Mouse (Mus musculus): Measurements from ENCODE around the gene Plek2. TPM values are rescaled to one million over a fixed set of nuclear protein-coding genes. Genes with fewer than 3 reads are reported as not detected.
"Not testable (repeated sequence)": the region's sequence is repeated elsewhere in the genome, so short reads cannot be mapped to it uniquely, and the experiment has no call there.

The Plek2 gene
- polyA plus RNA-seq, 1 experiment from 2014 or later, result 2.5 TPM

- H3K4me1 ChIP-seq, result 0 out of 2 replicates have a peak, but pooled peaks cover 3% of the 10 kb centered on the region
- no peak overlapping the region for H3K9ac ChIP-seq
- no peak overlapping the region for H3K4me2 ChIP-seq (replicated peaks)
- H3K27me3 ChIP-seq, result no peaks in the 10 kb centered on the region
- ATAC-seq (ENCODE audit: low FRiP score), result no peak
- 92% methylated on average over 7 of the region's 7 CpGs for WGBS
- no peak overlapping the region for H3K4me3 ChIP-seq
- no peaks in the 10 kb centered on the region for H3K9me3 ChIP-seq (replicated peaks)
- no peak overlapping the region for H3K27ac ChIP-seq
- H3K36me3 ChIP-seq, result no peaks in the 10 kb centered on the region
These were observed 16.9 kb upstream of the Plek2 start for GRCm38 (mm10) chr12:78923539-78924189.

- H3K9ac ChIP-seq; H3K36me3 ChIP-seq; H3K27ac ChIP-seq; H3K27me3 ChIP-seq; ATAC-seq (ENCODE audit: low FRiP score); H3K4me1 ChIP-seq; H3K4me2 ChIP-seq (replicated peaks); H3K9me3 ChIP-seq (replicated peaks); H3K4me3 ChIP-seq: not testable (repeated sequence)
These were observed 16.2 kb upstream of the Plek2 start for GRCm38 (mm10) chr12:78922977-78923376.

GRCm38 (mm10) chr12:78922058-78922457, 15.3 kb upstream of the Plek2 start:
- ATAC-seq (ENCODE audit: low FRiP score), result no peak
- H3K36me3 ChIP-seq, result no peaks in the 10 kb centered on the region
- H3K27ac ChIP-seq, result no peak overlapping the region
- no peak overlapping the region for H3K4me3 ChIP-seq
- H3K4me2 ChIP-seq (replicated peaks), result no peak overlapping the region
- H3K4me1 ChIP-seq, result 0 out of 2 replicates have a peak, but pooled peaks cover 4% of the 10 kb centered on the region
- H3K9ac ChIP-seq, result no peak overlapping the region
- H3K9me3 ChIP-seq (replicated peaks), result no peaks in the 10 kb centered on the region
- WGBS, result 82% methylated on average over 3 of the region's 3 CpGs
- H3K27me3 ChIP-seq, result no peaks in the 10 kb centered on the region

- WGBS, result 83% methylated on average over 4 of the region's 4 CpGs
- no peak for ATAC-seq (ENCODE audit: low FRiP score)
These were observed 14.7 kb upstream of the Plek2 start for GRCm38 (mm10) chr12:78921421-78921820.

GRCm38 (mm10) chr12:78919079-78919712, 12.4 kb upstream of the Plek2 start:
- no peak overlapping the region for H3K4me3 ChIP-seq
- no peaks in the 10 kb centered on the region for H3K9me3 ChIP-seq (replicated peaks)
- no peaks in the 10 kb centered on the region for H3K36me3 ChIP-seq
- ATAC-seq (ENCODE audit: low FRiP score), result peak; percentile 73; the same call in 1 of the 2 replicates
- peaks cover 3% of the 10 kb centered on the region; the same call in 1 of the 2 replicates for H3K27me3 ChIP-seq
- WGBS, result 38% methylated on average over 16 of the region's 16 CpGs
- no peak overlapping the region for H3K27ac ChIP-seq
- no peak overlapping the region for H3K4me2 ChIP-seq (replicated peaks)
- H3K4me1 ChIP-seq, result 0 out of 2 replicates have a peak, but pooled peaks cover 4% of the 10 kb centered on the region
- H3K9ac ChIP-seq, result no peak overlapping the region

More at GRCm38 (mm10) chr12:78921421-78921820, 14.7 kb upstream of the Plek2 start:
- Histone ChIP-seq H3K4me1 (0 out of 2 replicates have a peak, but pooled peaks cover 4% of the 10 kb centered on the region), H3K36me3 (no peaks in the 10 kb centered on the region), H3K27ac (no peak overlapping the region), H3K27me3 (no peaks in the 10 kb centered on the region), H3K4me3 (no peak overlapping the region), H3K4me2 (replicated peaks) (no peak overlapping the region), H3K9me3 (replicated peaks) (no peaks in the 10 kb centered on the region), H3K9ac (no peak overlapping the region)

- H3K27me3 ChIP-seq, result peaks cover 11% of the 10 kb centered on the region
- ATAC-seq (ENCODE audit: low FRiP score), result peak; percentile 78
- no peak overlapping the region for H3K27ac ChIP-seq
- 18% methylated on average over 10 of the region's 11 CpGs for WGBS
- 0 out of 2 replicates have a peak, but pooled peaks cover 4% of the 10 kb centered on the region for H3K4me1 ChIP-seq
- H3K4me3 ChIP-seq, result no peak overlapping the region
- H3K4me2 ChIP-seq (replicated peaks), result peak overlapping the region; percentile 32
- no peaks in the 10 kb centered on the region for H3K9me3 ChIP-seq (replicated peaks)
- H3K9ac ChIP-seq, result no peak overlapping the region
- no peaks in the 10 kb centered on the region for H3K36me3 ChIP-seq
These were observed 11.7 kb upstream of the Plek2 start for GRCm38 (mm10) chr12:78918227-78919078.

GRCm38 (mm10) chr12:78916278-78916677, 9.5 kb upstream of the Plek2 start:
- Histone ChIP-seq H3K4me3 (no peak overlapping the region), H3K4me2 (replicated peaks) (no peak overlapping the region), H3K9me3 (replicated peaks) (no peaks in the 10 kb centered on the region), H3K9ac (no peak overlapping the region), H3K36me3 (no peaks in the 10 kb centered on the region), H3K27ac (no peak overlapping the region), H3K27me3 (peaks cover 32% of the 10 kb centered on the region), H3K4me1 (peaks cover 13% of the 10 kb centered on the region)
- ATAC-seq (ENCODE audit: low FRiP score), result no peak
- WGBS, result 63% methylated on average over 3 of the region's 3 CpGs

GRCm38 (mm10) chr12:78915561-78915960, 8.8 kb upstream of the Plek2 start:
- Histone ChIP-seq H3K27me3 (peaks cover 39% of the 10 kb centered on the region), H3K4me3 (no peak overlapping the region), H3K36me3 (no peaks in the 10 kb centered on the region), H3K9ac (no peak overlapping the region), H3K9me3 (replicated peaks) (no peaks in the 10 kb centered on the region), H3K4me1 (peaks cover 15% of the 10 kb centered on the region), H3K27ac (no peak overlapping the region), H3K4me2 (replicated peaks) (no peak overlapping the region)
- ATAC-seq (ENCODE audit: low FRiP score), result no peak
- WGBS, result 85% methylated on average over 3 of the region's 3 CpGs

GRCm38 (mm10) chr12:78914458-78914857, 7.7 kb upstream of the Plek2 start:
- H3K27ac ChIP-seq, result no peak overlapping the region
- WGBS, result 87% methylated on average over 4 of the region's 4 CpGs

GRCm38 (mm10) chr12:78911707-78912417, 5.1 kb upstream of the Plek2 start:
- Histone ChIP-seq H3K9me3 (replicated peaks) (no peaks in the 10 kb centered on the region), H3K4me3 (peak overlapping the region; percentile 30), H3K4me1 (peaks cover 13% of the 10 kb centered on the region), H3K27ac (no peak overlapping the region), H3K36me3 (no peaks in the 10 kb centered on the region), H3K27me3 (peaks cover 73% of the 10 kb centered on the region), H3K4me2 (replicated peaks) (peak overlapping the region; percentile 56), H3K9ac (peak overlapping the region; percentile 49)
- ATAC-seq (ENCODE audit: low FRiP score), result no peak
- under 1% methylated on average over 37 of the region's 37 CpGs for WGBS

More at GRCm38 (mm10) chr12:78914458-78914857, 7.7 kb upstream of the Plek2 start:
- H3K9ac ChIP-seq, result no peak overlapping the region
- H3K4me3 ChIP-seq, result no peak overlapping the region
- peaks cover 49% of the 10 kb centered on the region for H3K27me3 ChIP-seq
- peaks cover 15% of the 10 kb centered on the region for H3K4me1 ChIP-seq
- no peak for ATAC-seq (ENCODE audit: low FRiP score)
- no peaks in the 10 kb centered on the region for H3K9me3 ChIP-seq (replicated peaks)
- no peaks in the 10 kb centered on the region for H3K36me3 ChIP-seq
- H3K4me2 ChIP-seq (replicated peaks), result no peak overlapping the region

- Histone ChIP-seq H3K9ac (no peak overlapping the region), H3K27ac (no peak overlapping the region), H3K4me1 (peaks cover 14% of the 10 kb centered on the region), H3K27me3 (peaks cover 83% of the 10 kb centered on the region), H3K36me3 (no peaks in the 10 kb centered on the region), H3K4me3 (peak overlapping the region; percentile 30; the same call in 1 of the 2 replicates), H3K4me2 (replicated peaks) (peak overlapping the region; percentile 56), H3K9me3 (replicated peaks) (no peaks in the 10 kb centered on the region)
- no peak for ATAC-seq (ENCODE audit: low FRiP score)
- 10% methylated on average over 16 of the region's 16 CpGs for WGBS
These were observed 4.1 kb upstream of the Plek2 start for GRCm38 (mm10) chr12:78910684-78911461.

All from hindbrain, embryonic 12.5 days (tissue).